Mouse (Mus musculus): ENCODE measurements around the gene Thegl. TPM values are rescaled to one million over a fixed set of nuclear protein-coding genes. Genes with fewer than 3 reads are reported as not detected.
"Not testable (repeated sequence)": the region's sequence is repeated elsewhere in the genome, so short reads cannot be mapped to it uniquely, and the experiment has no call there.

Gene Thegl
- polyA plus RNA-seq, 1 experiment: 0.13 TPM

DNA sequence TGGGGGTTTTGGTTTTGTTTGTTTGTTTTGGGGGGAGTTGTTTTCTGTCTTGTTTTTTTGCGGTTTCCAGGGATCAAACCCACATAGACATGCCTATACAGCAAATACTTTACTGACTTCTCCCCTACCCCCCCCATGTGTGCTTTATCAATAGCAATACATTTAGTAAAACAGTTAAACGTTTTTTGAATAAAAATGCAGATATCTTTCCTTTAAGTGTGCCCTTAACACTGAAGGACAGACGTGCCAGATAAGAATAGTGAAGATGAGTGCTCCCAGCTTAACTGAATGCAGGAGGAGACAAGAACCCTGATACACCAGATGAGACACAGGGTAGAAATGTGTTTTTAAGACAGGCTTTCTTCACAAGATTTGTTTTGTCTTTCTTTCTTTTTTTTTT is 4.7 kb upstream of the Thegl start:
- Histone ChIP-seq H3K4me1 (ENCODE audit: control insufficient read depth, insufficient read depth, insufficient read length, low read length) (peaks cover 1% of the 10 kb centered on the region; the same call in 1 of the 2 replicates), H3K27me3 (ENCODE audit: control insufficient read depth, insufficient read depth, low read length) (no peaks in the 10 kb centered on the region), H3K36me3 (ENCODE audit: control insufficient read depth, insufficient read depth, low read length) (no peaks in the 10 kb centered on the region), H3K27ac (ENCODE audit: insufficient read depth, low read depth, low read length) (no peak overlapping the region), H3K4me3 (ENCODE audit: low read depth, low read length) (no peak overlapping the region)
- 63% methylated on average over 3 of the region's 3 CpGs for WGBS
- TF ChIP-seq CTCF (IDR thresholded peaks at IDR 0.05; ENCODE audit: extremely low read depth, insufficient read length, insufficient replicate concordance, low read depth, low read length) (no peak), POLR2A (IDR thresholded peaks at IDR 0.05; ENCODE audit: low read depth, low read length) (no peak)

- Histone ChIP-seq H3K27ac (ENCODE audit: insufficient read depth, low read depth, low read length) (no peak overlapping the region), H3K4me1 (ENCODE audit: control insufficient read depth, insufficient read depth, insufficient read length, low read length) (peaks cover 4% of the 10 kb centered on the region; the same call in 1 of the 2 replicates), H3K27me3 (ENCODE audit: control insufficient read depth, insufficient read depth, low read length) (no peaks in the 10 kb centered on the region), H3K36me3 (ENCODE audit: control insufficient read depth, insufficient read depth, low read length) (no peaks in the 10 kb centered on the region), H3K4me3 (ENCODE audit: low read depth, low read length) (no peak overlapping the region)
- whole genome bisulfite sequencing: 54% methylated on average over 3 of the region's 3 CpGs
- no peak for TF ChIP-seq POLR2A (IDR thresholded peaks at IDR 0.05; ENCODE audit: low read depth, low read length)
- no peak for TF ChIP-seq CTCF (IDR thresholded peaks at IDR 0.05; ENCODE audit: extremely low read depth, insufficient read length, insufficient replicate concordance, low read depth, low read length)
These were observed 2.7 kb upstream of the Thegl start for GRCm38 (mm10) chr5:77013171-77013570.

DNA sequence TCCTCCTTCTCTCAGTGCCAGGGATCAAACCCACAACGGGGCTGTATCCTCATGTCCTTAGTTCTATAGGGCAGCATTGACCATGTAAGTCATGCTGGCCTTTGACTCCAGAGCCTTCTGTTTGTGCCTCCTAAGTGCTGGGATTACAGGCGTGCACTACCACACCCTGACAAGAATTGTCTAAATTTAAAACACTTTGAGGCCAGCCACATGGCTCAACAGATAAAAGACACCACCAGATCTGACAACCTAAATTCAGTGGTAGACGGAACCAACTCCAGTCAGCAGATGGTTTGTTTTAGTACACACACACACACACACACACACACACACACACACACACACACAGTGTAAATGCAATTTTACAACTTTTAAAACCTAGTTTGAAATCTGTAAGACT is 12.2 kb downstream of the Thegl start:
- TF ChIP-seq POLR2A (IDR thresholded peaks at IDR 0.05; ENCODE audit: low read depth, low read length) (no peak), CTCF (IDR thresholded peaks at IDR 0.05; ENCODE audit: extremely low read depth, insufficient read length, insufficient replicate concordance, low read depth, low read length) (no peak)
- WGBS: 65% methylated on average over 3 of the region's 3 CpGs
- Histone ChIP-seq H3K36me3 (ENCODE audit: control insufficient read depth, insufficient read depth, low read length) (no peaks in the 10 kb centered on the region), H3K27me3 (ENCODE audit: control insufficient read depth, insufficient read depth, low read length) (no peaks in the 10 kb centered on the region), H3K27ac (ENCODE audit: insufficient read depth, low read depth, low read length) (no peak overlapping the region), H3K4me3 (ENCODE audit: low read depth, low read length) (no peak overlapping the region), H3K4me1 (ENCODE audit: control insufficient read depth, insufficient read depth, insufficient read length, low read length) (no peaks in the 10 kb centered on the region)

DNA sequence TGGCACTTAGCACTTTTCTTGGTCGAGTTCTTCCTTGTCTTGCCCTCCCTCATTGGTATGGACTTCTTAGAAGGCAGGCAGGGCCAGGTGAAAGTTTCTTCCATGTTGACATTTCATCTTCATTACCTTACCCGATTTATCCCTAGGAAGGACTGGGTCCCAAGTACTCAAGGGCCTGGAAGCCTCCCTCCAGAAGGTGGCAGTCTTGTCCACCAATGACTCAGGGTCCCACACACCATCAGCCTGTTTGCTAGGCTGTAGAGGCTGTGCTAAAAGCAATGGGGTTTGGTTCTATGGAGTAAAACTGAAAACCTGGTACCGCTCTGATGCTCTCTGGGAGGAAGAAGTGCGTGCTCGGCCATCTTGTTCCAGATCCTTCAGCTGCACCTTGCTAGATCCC is 13.9 kb downstream of the Thegl start:
- Histone ChIP-seq H3K27ac (ENCODE audit: insufficient read depth, low read depth, low read length) (no peak overlapping the region), H3K4me1 (ENCODE audit: control insufficient read depth, insufficient read depth, insufficient read length, low read length) (no peaks in the 10 kb centered on the region)
- 67% methylated on average over 5 of the region's 5 CpGs for whole genome bisulfite sequencing

DNA sequence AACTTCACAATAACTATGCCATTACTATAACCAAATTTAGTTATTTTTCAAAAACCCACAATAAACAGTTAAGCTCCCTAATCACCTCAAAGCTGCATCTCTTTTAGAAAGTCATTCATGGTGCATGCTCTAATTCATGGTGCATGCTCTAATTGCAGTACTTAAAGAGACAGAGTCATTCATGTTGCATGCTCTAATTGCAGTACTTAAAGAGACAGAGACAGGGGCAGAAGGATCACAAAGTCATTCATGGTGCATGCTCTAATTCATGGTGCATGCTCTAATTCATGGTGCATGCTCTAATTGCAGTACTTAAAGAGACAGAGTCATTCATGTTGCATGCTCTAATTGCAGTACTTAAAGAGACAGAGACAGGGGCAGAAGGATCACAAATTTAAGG is 19.3 kb downstream of the Thegl start:
- H3K4me3 ChIP-seq (ENCODE audit: low read depth, low read length); H3K27me3 ChIP-seq (ENCODE audit: control insufficient read depth, insufficient read depth, low read length); H3K4me1 ChIP-seq (ENCODE audit: control insufficient read depth, insufficient read depth, insufficient read length, low read length); H3K27ac ChIP-seq (ENCODE audit: insufficient read depth, low read depth, low read length); H3K36me3 ChIP-seq (ENCODE audit: control insufficient read depth, insufficient read depth, low read length): not testable (repeated sequence)

More for the DNA sequence above, 13.9 kb downstream of the Thegl start:
- no peak overlapping the region for H3K4me3 ChIP-seq (ENCODE audit: low read depth, low read length)
- no peaks in the 10 kb centered on the region for H3K36me3 ChIP-seq (ENCODE audit: control insufficient read depth, insufficient read depth, low read length)
- TF ChIP-seq POLR2A (IDR thresholded peaks at IDR 0.05; ENCODE audit: low read depth, low read length) (no peak), CTCF (IDR thresholded peaks at IDR 0.05; ENCODE audit: extremely low read depth, insufficient read length, insufficient replicate concordance, low read depth, low read length) (peak; percentile 64; the same call in 1 of the 2 replicates)
- H3K27me3 ChIP-seq (ENCODE audit: control insufficient read depth, insufficient read depth, low read length): no peaks in the 10 kb centered on the region

- Histone ChIP-seq H3K27ac (ENCODE audit: insufficient read depth, low read depth, low read length) (no peak overlapping the region), H3K27me3 (ENCODE audit: control insufficient read depth, insufficient read depth, low read length) (no peaks in the 10 kb centered on the region), H3K36me3 (ENCODE audit: control insufficient read depth, insufficient read depth, low read length) (no peaks in the 10 kb centered on the region), H3K4me1 (ENCODE audit: control insufficient read depth, insufficient read depth, insufficient read length, low read length) (no peaks in the 10 kb centered on the region), H3K4me3 (ENCODE audit: low read depth, low read length) (no peak overlapping the region)
- WGBS: 88% methylated on average over 10 of the region's 10 CpGs
- TF ChIP-seq POLR2A (IDR thresholded peaks at IDR 0.05; ENCODE audit: low read depth, low read length): no peak
- no peak for TF ChIP-seq CTCF (IDR thresholded peaks at IDR 0.05; ENCODE audit: extremely low read depth, insufficient read length, insufficient replicate concordance, low read depth, low read length)
These were observed 22.6 kb downstream of the Thegl start for GRCm38 (mm10) chr5:77038451-77038850.

- no peak overlapping the region for H3K27ac ChIP-seq (ENCODE audit: insufficient read depth, low read depth, low read length)
- no peaks in the 10 kb centered on the region for H3K27me3 ChIP-seq (ENCODE audit: control insufficient read depth, insufficient read depth, low read length)
- TF ChIP-seq POLR2A (IDR thresholded peaks at IDR 0.05; ENCODE audit: low read depth, low read length) (no peak), CTCF (IDR thresholded peaks at IDR 0.05; ENCODE audit: extremely low read depth, insufficient read length, insufficient replicate concordance, low read depth, low read length) (no peak)
- no peak overlapping the region for H3K4me3 ChIP-seq (ENCODE audit: low read depth, low read length)
- no peaks in the 10 kb centered on the region for H3K4me1 ChIP-seq (ENCODE audit: control insufficient read depth, insufficient read depth, insufficient read length, low read length)
- H3K36me3 ChIP-seq (ENCODE audit: control insufficient read depth, insufficient read depth, low read length): no peaks in the 10 kb centered on the region
These were observed 23.6 kb downstream of the Thegl start for GRCm38 (mm10) chr5:77039391-77039790.

DNA sequence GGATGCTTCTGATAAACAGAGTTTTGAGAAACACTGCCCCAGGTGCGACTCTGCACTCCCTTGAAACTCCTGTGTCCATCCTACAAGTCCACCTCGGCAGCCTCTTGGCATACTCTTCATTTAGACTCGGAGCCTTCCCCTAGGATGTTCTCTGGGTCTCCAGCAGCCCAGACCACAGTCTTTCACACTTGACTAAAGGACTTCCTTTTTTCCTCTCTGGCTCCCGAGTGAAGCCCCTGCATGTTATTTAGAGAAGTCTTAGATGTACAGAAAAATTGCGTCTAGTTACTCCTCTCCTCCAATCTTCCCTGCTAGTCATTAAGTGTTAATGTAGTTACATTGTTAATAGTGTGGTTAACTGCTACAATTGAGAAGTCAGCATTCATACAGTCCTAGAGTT is 28.5 kb downstream of the Thegl start:
- H3K4me1 ChIP-seq (ENCODE audit: control insufficient read depth, insufficient read depth, insufficient read length, low read length): no peaks in the 10 kb centered on the region
- 66% methylated on average over 5 of the region's 5 CpGs for WGBS
- H3K27ac ChIP-seq (ENCODE audit: insufficient read depth, low read depth, low read length): no peak overlapping the region
- H3K36me3 ChIP-seq (ENCODE audit: control insufficient read depth, insufficient read depth, low read length): no peaks in the 10 kb centered on the region
- H3K27me3 ChIP-seq (ENCODE audit: control insufficient read depth, insufficient read depth, low read length): no peaks in the 10 kb centered on the region
- no peak for TF ChIP-seq CTCF (IDR thresholded peaks at IDR 0.05; ENCODE audit: extremely low read depth, insufficient read length, insufficient replicate concordance, low read depth, low read length)
- no peak for TF ChIP-seq POLR2A (IDR thresholded peaks at IDR 0.05; ENCODE audit: low read depth, low read length)
- H3K4me3 ChIP-seq (ENCODE audit: low read depth, low read length): no peak overlapping the region

Measured in small intestine, adult 2 months (tissue).